Mouse (Mus musculus) stomach, embryonic 14.5 days (tissue): ENCODE results near the gene Rab11fip5. TPM values are rescaled to one million over a fixed set of nuclear protein-coding genes. Genes with fewer than 3 reads are reported as not detected.
A peak's percentile ranks its signal among the peaks of the same experiment; 100 is the strongest.

ENCODE experiments used
- ATAC-seq: fragments of 200-750 bp; cut with Nextera tagmentation; 2 replicates; pipeline ENCODE4 v1.8.0; 2017; ENCODE audit warnings: low read depth, moderate TSS enrichment; ENCODE audit not compliant: insufficient number of reproducible peaks, insufficient read depth, low FRiP score
- H3K27ac ChIP-seq: fragments of 300-500 bp; sonication (generic); 2 replicates; pipeline ENCODE4 v1.5.1; 2014; ENCODE audit warnings: mild to moderate bottlenecking, low read length, moderate library complexity, mixed read lengths
- H3K27me3 ChIP-seq: fragments of 300-500 bp; sonication (generic); 2 replicates; pipeline ENCODE4 v1.6.1; 2014; ENCODE audit warnings: low read length, control low read depth, mixed read lengths; ENCODE audit not compliant: control insufficient read depth, insufficient read depth
- H3K36me3 ChIP-seq: fragments of 300-500 bp; sonication (generic); 2 replicates; pipeline ENCODE4 v1.6.1; 2014; ENCODE audit warnings: mild to moderate bottlenecking, control low read depth, low read length, moderate library complexity, mixed read lengths; ENCODE audit not compliant: control insufficient read depth, insufficient read depth
- H3K4me1 ChIP-seq: fragments of 300-500 bp; sonication (generic); 2 replicates; pipeline ENCODE4 v1.6.1; 2014; ENCODE audit warnings: low read length, control low read depth, mixed read lengths; ENCODE audit not compliant: control insufficient read depth, insufficient read depth
- H3K4me2 ChIP-seq: fragments of 300-500 bp; sonication (generic); replicated peaks from 2 replicates; pipeline ENCODE4 v1.6.1; 2014; ENCODE audit warnings: low read depth, low read length, control low read depth
- H3K4me3 ChIP-seq: fragments of 300-500 bp; sonication (generic); 2 replicates; pipeline ENCODE4 v1.5.1; 2014; ENCODE audit warnings: low read depth, low read length, control low read depth
- H3K9ac ChIP-seq: fragments of 300-500 bp; sonication (generic); replicated peaks from 2 replicates; pipeline ENCODE4 v1.6.1; 2014; ENCODE audit warnings: low read depth, mild to moderate bottlenecking, control low read depth, low read length, moderate library complexity, mixed read lengths
- H3K9me3 ChIP-seq: fragments of 300-500 bp; sonication (generic); 2 replicates; pipeline ENCODE4 v1.6.1; 2016; ENCODE audit warnings: low read depth, low read length, control low read depth; ENCODE audit not compliant: control insufficient read depth
- WGBS: fragments of 180-500 bp; shearing (Covaris S2); extraction: QIAGEN DNeasy Blood & Tissue Kit; methylation state at CpG from one replicate; pipeline ENCODE4 v1.1.7; 2014; 5-methylcytosine and 5-hydroxymethylcytosine counted together
- polyA plus RNA-seq: library from polyadenylated mRNA; unstranded; fragments of >200 nt; fragmentation: Nextera tagmentation; extraction: Ambion mirVana; gene quantifications from 2 replicates; pipeline ENCODE4 v1.2.1, GENCODE M21; 2014

Gene Rab11fip5
- polyA plus RNA-seq, 1 experiment from 2014 or later, result 8.3 TPM

DNA sequence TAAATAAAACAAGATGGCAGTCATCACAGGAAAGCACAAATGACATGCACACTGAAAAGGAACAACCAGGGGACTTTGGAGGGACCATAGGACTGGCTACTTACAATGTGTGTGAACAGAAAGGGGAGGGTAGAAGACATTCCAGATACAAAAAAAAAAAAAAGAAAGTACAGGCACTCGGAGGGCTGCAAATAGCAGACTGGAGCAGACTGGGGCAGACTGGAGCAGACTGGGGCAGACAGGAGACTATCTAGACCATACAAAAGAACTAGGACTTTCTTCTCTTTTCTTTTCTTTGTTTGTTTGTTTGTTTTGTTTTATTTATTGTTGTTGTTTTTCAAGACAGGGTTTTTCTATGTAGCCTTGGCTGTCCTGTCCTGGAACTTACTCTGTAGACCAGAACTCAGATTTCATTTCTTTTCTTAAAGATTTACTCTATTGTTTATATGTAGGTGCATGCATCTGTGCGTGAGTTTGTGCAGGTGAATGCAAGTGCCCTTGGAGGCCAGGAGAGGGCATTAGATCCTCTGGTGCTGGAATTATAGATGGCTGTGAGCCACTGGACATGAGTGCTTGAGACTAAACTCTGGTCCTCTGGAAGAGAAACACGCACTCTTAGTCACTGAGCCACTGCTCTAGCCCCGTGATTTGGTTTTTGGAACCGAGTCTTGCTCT is 11.1 kb downstream of the Rab11fip5 start:
- Histone ChIP-seq H3K4me2 (no peak overlapping the region), H3K4me3 (no peak overlapping the region), H3K9me3 (no peaks in the 10 kb centered on the region), H3K4me1 (peaks cover 7% of the 10 kb centered on the region; the same call in 1 of the 2 replicates), H3K27ac (no peak overlapping the region), H3K27me3 (no peaks in the 10 kb centered on the region), H3K9ac (no peak overlapping the region), H3K36me3 (no peaks in the 10 kb centered on the region)
- ATAC-seq, result no peak
- WGBS, result 92% methylated on average over 5 of the region's 5 CpGs

DNA sequence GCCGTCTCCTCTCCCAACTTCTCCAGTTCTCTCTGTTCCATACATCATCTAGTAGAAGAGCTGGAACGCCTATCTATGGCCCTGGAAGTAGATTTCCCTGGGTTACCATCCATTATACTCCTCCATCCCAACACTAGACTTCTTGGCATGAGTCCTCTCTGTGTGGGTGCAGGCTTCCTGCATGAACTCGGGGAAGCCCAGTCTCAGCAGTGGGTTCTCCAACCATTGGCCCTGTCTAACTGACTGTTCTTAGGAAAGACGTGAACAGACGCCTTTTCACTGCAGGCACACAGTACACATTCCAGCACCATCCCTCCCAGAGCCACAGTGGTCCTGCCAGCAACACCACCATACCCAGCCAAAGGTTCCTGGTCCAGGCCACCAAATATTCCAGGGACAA is 11.8 kb downstream of the Rab11fip5 start:
- H3K4me2 ChIP-seq, result no peak overlapping the region
- H3K27me3 ChIP-seq, result no peaks in the 10 kb centered on the region
- no peaks in the 10 kb centered on the region for H3K36me3 ChIP-seq
- ATAC-seq, result no peak
- WGBS, result 81% methylated on average over 5 of the region's 5 CpGs
- H3K9me3 ChIP-seq, result no peaks in the 10 kb centered on the region
- H3K4me1 ChIP-seq, result peaks cover 7% of the 10 kb centered on the region; the same call in 1 of the 2 replicates
- no peak overlapping the region for H3K9ac ChIP-seq
- no peak overlapping the region for H3K27ac ChIP-seq
- H3K4me3 ChIP-seq, result no peak overlapping the region

GRCm38 (mm10) chr6:85360311-85360710 is 14.1 kb downstream of the Rab11fip5 start:
- no peaks in the 10 kb centered on the region for H3K27me3 ChIP-seq
- WGBS, result 82% methylated on average over 5 of the region's 5 CpGs
- H3K4me2 ChIP-seq, result no peak overlapping the region
- no peak overlapping the region for H3K27ac ChIP-seq
- no peak overlapping the region for H3K9ac ChIP-seq
- H3K36me3 ChIP-seq, result no peaks in the 10 kb centered on the region
- peak; percentile 14; the same call in 1 of the 2 replicates for ATAC-seq
- H3K9me3 ChIP-seq, result no peaks in the 10 kb centered on the region
- no peak overlapping the region for H3K4me3 ChIP-seq
- no peaks in the 10 kb centered on the region for H3K4me1 ChIP-seq

DNA sequence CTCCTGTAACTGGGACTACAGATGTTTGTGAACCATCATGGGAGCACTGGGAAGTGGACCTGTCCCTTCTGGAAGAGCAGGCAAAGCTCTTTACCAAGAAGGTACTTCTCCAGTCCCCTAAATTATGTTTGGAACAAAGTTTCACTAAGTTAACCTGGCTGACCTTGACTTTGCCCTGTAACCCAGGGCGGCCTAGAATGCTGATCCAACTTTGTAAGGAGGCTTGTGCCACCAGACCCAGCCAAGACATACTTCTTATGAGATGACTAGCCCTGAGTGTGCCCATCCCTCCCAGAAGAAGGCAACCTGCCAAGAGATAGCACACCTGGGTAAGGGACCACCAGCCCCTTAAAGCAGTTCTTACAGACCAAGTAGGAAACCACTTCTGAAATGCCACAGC is 15.6 kb downstream of the Rab11fip5 start:
- no peak for ATAC-seq

DNA sequence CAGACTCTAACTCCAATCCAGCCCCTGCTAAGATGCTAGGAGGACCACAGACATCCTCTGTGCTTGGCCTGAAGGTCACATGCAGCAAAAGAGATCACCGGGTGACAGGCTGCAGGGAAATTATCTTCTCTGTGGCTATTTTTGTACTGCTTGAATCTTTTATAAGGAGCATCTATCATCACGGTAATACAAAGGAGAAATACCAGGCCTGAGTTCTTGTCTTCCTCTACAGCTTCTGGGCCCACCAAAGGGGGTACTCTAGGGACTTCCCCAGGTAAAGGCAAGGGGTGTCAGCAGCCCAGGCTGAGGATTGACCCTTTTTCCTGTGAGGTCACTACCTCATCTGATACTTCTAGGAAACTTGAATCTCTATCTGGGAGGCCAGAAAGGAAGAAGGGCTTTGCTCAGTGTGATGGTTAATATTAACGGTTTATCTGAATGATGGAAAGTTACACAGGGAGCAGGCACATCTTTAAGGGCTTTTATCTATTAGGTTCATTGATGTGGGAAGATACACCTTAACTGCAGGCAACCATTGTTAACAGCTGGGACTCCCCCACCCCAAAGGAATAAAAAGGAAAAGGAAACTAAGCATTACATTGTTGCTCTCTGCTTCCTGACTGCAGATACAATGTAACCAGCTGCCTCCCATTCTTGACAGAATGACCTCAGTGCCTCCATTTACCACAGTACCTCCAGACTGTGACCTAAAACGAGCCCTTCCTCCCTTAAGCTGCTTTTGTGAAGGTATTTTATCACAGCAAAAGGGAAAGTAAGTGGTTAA is 17.6 kb downstream of the Rab11fip5 start:
- Histone ChIP-seq H3K9ac (no peak overlapping the region), H3K4me3 (no peak overlapping the region), H3K36me3 (no peaks in the 10 kb centered on the region), H3K4me1 (no peaks in the 10 kb centered on the region), H3K27ac (peak overlapping the region; percentile 21; the same call in 1 of the 2 replicates), H3K9me3 (no peaks in the 10 kb centered on the region), H3K27me3 (no peaks in the 10 kb centered on the region), H3K4me2 (no peak overlapping the region)
- 61% methylated on average over 4 of the region's 4 CpGs for WGBS
- ATAC-seq, result no peak

More for the DNA sequence above, 15.6 kb downstream of the Rab11fip5 start:
- Histone ChIP-seq H3K4me1 (no peaks in the 10 kb centered on the region), H3K27ac (no peak overlapping the region), H3K4me2 (no peak overlapping the region), H3K9me3 (no peaks in the 10 kb centered on the region), H3K36me3 (no peaks in the 10 kb centered on the region), H3K27me3 (no peaks in the 10 kb centered on the region), H3K4me3 (no peak overlapping the region), H3K9ac (no peak overlapping the region)
- WGBS, result 86% methylated on average over 1 of the region's 1 CpGs

GRCm38 (mm10) chr6:85355753-85356152 is 18.7 kb downstream of the Rab11fip5 start:
- Histone ChIP-seq H3K9me3 (no peaks in the 10 kb centered on the region), H3K4me2 (no peak overlapping the region), H3K36me3 (no peaks in the 10 kb centered on the region), H3K4me3 (no peak overlapping the region), H3K27ac (no peak overlapping the region), H3K4me1 (no peaks in the 10 kb centered on the region), H3K9ac (no peak overlapping the region), H3K27me3 (no peaks in the 10 kb centered on the region)
- WGBS, result 98% methylated on average over 2 of the region's 2 CpGs
- ATAC-seq, result no peak

GRCm38 (mm10) chr6:85354709-85355108 is 19.7 kb downstream of the Rab11fip5 start:
- WGBS, result 75% methylated on average over 6 of the region's 6 CpGs
- Histone ChIP-seq H3K4me3 (no peak overlapping the region), H3K9ac (no peak overlapping the region), H3K9me3 (no peaks in the 10 kb centered on the region), H3K27ac (no peak overlapping the region), H3K4me1 (no peaks in the 10 kb centered on the region), H3K4me2 (no peak overlapping the region), H3K36me3 (no peaks in the 10 kb centered on the region), H3K27me3 (no peaks in the 10 kb centered on the region)
- no peak for ATAC-seq

- Histone ChIP-seq H3K4me2 (no peak overlapping the region), H3K4me1 (no peaks in the 10 kb centered on the region), H3K27me3 (no peaks in the 10 kb centered on the region), H3K27ac (no peak overlapping the region), H3K9me3 (no peaks in the 10 kb centered on the region), H3K36me3 (no peaks in the 10 kb centered on the region), H3K4me3 (no peak overlapping the region), H3K9ac (no peak overlapping the region)
- ATAC-seq, result no peak
- WGBS, result 66% methylated on average over 3 of the region's 3 CpGs
Observed at GRCm38 (mm10) chr6:85353706-85354105, 20.7 kb downstream of the Rab11fip5 start.
